Mouse (Mus musculus): ENCODE results near the gene Ccdc66. TPM values are rescaled to one million over a fixed set of nuclear protein-coding genes. Genes with fewer than 3 reads are reported as not detected.
A peak's percentile ranks its signal among the peaks of the same experiment; 100 is the strongest.

The Ccdc66 gene
- 10 to 100 TPM; 10.3 to 12.6 TPM for total RNA-seq (2021)
- long read RNA-seq, experiment 1, full-length matches to known transcripts = 2 of 8 reads
- long read RNA-seq, experiment 1, partial matches to known transcripts = 2 of 8 reads
- long read RNA-seq, experiment 1, other reads (novel, unspliced or antisense) = 4 of 8 reads
- long read RNA-seq, experiment 2, full-length matches to known transcripts = 2 of 4 reads
- long read RNA-seq, experiment 2, partial matches to known transcripts = 0 of 4 reads
- long read RNA-seq, experiment 2, other reads (novel, unspliced or antisense) = 2 of 4 reads

GRCm38 (mm10) chr14:27507894-27508643 lies at the start of gene Ccdc66:
Gene Ccdc66 (minus strand): TSS chr14:27508460.
- peak; percentile 96 to 98 for DNase-seq (ENCODE audit: low spot score in 2 of 2)

DNA sequence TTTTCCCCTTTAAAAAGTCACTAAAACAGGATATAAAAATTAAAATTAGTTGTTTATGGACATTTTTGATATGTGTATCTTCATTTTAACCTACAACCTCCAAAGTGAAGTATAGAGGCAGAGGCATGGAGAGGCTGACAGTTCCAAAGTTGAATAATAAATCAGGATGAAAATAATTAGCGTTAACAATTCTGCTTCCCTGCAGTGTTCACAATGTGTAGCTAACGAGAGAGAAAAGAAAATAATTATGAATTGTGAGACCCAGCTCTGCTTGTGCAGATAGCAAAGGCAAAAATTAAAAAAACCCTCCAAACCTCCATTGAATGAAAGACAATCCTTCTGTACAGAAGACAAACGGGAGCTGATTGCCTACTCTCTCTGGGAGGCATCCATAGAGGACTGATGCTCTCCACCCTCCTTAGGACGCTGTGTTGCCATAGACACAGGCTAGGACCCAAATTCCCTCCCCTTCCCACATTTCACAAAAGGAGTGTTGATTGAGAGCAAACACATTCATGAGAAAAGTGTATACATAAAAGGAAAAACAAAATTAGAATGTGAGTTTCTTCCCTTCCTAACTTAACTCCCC lies 35.7 kb upstream of the Ccdc66 start:
- DNase-seq (ENCODE audit: low spot score in 2 of 2) = no peak

DNA sequence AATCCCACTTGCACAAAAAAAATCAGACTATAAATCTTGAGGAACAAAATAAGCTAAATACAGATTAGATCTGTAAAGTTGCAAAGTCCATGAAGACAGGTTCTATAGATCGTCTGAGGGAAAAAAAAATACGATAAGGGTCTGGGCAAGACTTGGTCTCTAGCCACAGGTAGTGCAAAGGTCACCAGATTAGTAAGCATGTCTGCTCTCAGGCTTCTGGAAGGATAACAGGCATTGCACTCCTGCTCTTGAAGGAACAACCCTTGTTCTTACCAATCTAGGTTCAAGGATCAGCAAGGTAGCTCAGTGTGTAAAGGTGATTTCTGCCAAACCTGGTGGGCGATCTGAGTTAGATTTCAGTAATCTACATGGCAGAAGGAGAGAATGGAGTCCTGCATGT lies 28.2 kb upstream of the Ccdc66 start:
- no peak for DNase-seq (ENCODE audit: low spot score in 2 of 2)

DNA sequence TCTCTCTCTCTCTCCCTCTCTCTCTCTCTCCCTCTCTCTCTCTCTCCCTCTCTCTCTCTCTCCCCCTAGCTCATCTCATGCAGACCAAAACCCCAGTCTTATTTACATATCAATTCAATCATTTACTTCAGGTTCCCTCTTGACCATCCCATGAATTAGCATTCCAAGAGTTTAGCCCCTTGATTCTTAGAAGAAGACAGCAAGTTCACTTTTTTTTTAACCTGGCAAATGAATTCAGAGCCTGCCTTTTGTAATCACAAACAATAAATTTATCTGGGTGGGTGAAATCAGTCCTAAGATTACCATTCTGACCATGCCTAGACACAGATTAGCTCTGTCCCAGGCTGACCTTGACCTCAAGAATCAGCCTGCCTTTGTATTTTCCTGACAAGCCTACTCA lies 16.3 kb upstream of the Ccdc66 start:
- no peak for DNase-seq (ENCODE audit: low spot score in 2 of 2)

DNA sequence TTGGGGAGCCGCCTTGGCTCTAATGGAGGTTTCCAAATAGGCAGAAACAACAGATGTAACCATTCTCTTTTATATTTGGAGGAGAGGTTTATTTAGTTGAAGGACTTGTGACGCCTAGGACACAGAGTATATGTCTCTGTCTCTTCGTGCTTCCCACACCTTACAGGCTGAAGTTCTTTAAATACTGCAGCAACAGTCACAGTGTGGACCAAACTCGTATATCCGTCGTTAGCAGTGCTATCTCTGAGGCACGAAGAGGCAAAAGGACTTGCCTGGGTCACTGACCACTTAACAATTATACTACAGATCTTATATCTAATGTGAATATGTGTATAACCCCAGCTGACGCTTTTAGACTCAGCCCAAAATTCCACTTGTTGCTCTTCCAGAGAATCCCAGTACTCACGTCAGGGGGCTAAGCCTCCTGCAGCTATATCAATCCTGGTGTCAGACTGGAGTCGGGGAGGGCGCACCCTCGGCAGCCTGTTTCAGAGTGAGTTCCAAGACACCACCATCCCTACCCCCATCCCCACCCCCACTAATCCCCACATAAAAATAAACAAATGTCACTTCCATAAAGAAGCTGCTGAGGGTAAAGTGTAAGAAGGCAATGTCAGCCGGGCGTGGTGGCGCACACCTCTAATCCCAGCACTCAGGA lies 513 bp upstream of the Ccdc66 start:
- no peak for DNase-seq (ENCODE audit: low spot score in 2 of 2)

GRCm38 (mm10) chr14:27501096-27501495 lies 7.2 kb downstream of the Ccdc66 start:
- DNase-seq (ENCODE audit: low spot score in 2 of 2) = no peak

DNA sequence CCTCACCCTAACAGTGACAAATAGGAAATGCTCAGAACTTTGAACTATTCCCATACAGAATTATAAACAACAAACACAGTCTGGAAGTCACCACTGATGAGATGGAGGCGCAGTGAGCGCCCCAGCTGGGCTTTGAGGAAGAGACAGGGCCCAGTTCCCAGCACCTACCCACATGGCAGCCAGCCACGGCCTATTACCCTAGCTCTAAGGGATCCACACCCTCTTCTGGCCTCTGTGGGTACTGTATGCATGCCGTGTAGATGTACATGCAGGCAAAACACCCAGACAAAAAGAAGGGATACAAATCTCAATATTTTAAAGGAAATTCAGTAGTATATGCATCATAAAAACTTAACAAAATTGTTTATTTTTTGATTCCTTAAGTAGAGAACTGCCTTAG lies 14.7 kb downstream of the Ccdc66 start:
- no peak for DNase-seq (ENCODE audit: low spot score in 2 of 2)

- DNase-seq (ENCODE audit: low spot score in 2 of 2) = no peak
Measured at GRCm38 (mm10) chr14:27491399-27491798, 16.9 kb downstream of the Ccdc66 start.

DNA sequence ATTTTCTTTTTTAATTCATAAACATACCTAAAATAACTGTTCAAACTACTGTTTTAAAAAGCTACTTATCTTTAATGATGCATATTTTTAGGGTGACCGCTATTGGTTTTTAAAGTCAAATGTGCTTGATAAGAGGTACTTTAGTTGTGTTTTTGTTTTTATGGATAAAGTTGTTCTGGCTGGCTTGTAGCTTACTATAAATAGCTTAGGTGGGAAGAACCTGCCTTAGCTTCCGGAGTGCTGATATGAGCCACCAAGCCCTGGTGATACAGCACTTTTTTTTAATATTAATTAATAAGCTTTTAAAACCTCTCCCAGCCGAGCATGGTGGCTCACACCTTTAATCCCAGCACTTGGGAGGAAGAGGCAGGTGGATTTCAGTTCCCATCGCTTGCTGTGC lies 61.3 kb downstream of the Ccdc66 start:
- no peak for DNase-seq (ENCODE audit: low spot score in 2 of 2)

DNA sequence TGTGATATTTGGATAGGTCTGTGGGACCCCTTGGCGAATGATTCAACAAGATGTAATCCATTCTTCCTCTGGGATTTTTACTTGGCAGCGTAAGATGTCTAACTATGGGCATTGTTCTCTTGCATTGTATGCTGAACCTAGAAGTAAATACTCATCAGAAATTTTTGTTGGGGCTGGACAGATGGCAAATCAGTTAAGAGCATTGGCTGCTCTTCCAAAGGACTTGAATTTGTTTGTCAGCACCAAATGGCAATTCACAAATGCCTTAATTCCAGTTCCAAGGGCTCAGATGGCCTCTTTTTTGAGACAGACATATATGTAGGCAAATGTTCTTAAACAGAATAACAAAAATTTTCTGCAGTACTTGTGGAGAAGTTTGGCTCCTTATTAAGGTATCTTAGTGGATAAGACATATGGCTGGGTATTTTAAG lies 63.4 kb downstream of the Ccdc66 start:
- DNase-seq (ENCODE audit: low spot score in 2 of 2) = no peak

- DNase-seq (ENCODE audit: low spot score in 2 of 2) = no peak
Measured at GRCm38 (mm10) chr14:27440921-27441320, 67.3 kb downstream of the Ccdc66 start.

DNA sequence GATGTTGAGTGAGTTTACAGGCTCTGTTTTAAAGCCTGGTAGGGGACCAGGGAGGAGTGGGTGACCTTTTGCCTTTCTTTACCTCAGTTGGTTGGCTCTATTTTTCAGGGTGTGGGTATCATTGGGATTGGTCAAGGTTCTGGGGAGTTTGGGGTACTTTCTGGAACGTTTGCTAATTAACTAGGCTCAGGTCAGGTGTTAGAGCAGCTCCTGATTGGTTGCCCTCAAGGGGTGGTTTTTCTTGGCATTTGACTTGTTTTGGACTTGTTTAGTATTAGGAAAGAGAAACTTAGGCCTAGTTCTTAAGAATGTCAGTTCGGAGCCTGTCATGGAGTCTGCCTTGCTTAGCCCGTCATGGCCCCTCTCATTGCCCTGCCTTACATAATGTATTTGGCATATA lies 71.4 kb downstream of the Ccdc66 start:
- no peak for DNase-seq (ENCODE audit: low spot score in 2 of 2)

- DNase-seq (ENCODE audit: low spot score in 2 of 2) = no peak
Measured at GRCm38 (mm10) chr14:27436116-27436515, 72.1 kb downstream of the Ccdc66 start.

DNA sequence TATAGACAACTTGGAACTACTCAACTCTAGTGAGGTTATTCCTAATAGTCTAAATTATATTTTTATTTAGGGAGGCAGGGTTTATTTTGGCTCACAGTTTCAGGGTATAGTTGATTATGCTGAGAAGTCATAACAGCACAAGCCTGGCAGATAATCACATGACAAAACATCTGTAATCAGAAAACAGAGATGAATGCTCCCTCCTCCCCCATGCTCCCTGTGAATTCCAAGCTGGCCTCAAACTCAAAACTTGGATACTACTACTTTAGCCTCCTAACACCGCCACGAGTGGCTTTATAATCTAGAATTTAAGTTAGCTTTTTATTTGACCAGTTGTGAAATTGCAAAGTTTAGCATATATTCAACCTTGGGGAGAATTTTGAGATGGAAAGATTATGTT lies 76.2 kb downstream of the Ccdc66 start:
- DNase-seq (ENCODE audit: low spot score in 2 of 2) = no peak

Other genes with a start within 250 kb of the Ccdc66 start
- gene Fam208a, start 79.6 kb downstream of the Ccdc66 start, total RNA-seq (2021) = 10 to 100 TPM; 17.6 to 20.0 TPM
- 1 to 10 TPM; 3.2 to 3.3 TPM for gene Erc2, start 114.0 kb upstream of the Ccdc66 start, total RNA-seq (2021)

Measured in gastrocnemius, postnatal 4 days (tissue).